Mouse (Mus musculus) limb, embryonic 14.5 days (tissue): ENCODE data around the gene Skap1. TPM values are rescaled to one million over a fixed set of nuclear protein-coding genes. Genes with fewer than 3 reads are reported as not detected.
A peak's percentile ranks its signal among the peaks of the same experiment; 100 is the strongest.

Experiments
- ATAC-seq: fragments of 200-750 bp; cut with Nextera tagmentation; 2 replicates; pipeline ENCODE4 v1.8.0; 2017; ENCODE audit warnings: low read depth, moderate number of reproducible peaks, moderate TSS enrichment; ENCODE audit not compliant: low FRiP score
- DNase-seq: peaks from one replicate; pipeline ENCODE4 v3.0.0-alpha.2; 2015; ENCODE audit warnings: low spot score
- H3K27ac ChIP-seq: fragments of 300-500 bp; sonication (generic); replicated peaks from 2 replicates; pipeline ENCODE4 v1.5.1; 2014; ENCODE audit warnings: low read depth, mild to moderate bottlenecking, low read length, moderate library complexity, mixed read lengths
- H3K27me3 ChIP-seq: fragments of 300-500 bp; sonication (generic); 2 replicates; pipeline ENCODE4 v1.6.1; 2014; ENCODE audit warnings: low read length, mixed read lengths; ENCODE audit not compliant: control insufficient read depth, insufficient read depth
- H3K36me3 ChIP-seq: fragments of 300-500 bp; sonication (generic); 2 replicates; pipeline ENCODE4 v1.6.1; 2014; ENCODE audit warnings: mild to moderate bottlenecking, low read length, moderate library complexity, mixed read lengths; ENCODE audit not compliant: control insufficient read depth, insufficient read depth
- H3K4me1 ChIP-seq: fragments of 300-500 bp; sonication (generic); 2 replicates; pipeline ENCODE4 v1.6.1; 2014; ENCODE audit warnings: antibody characterized with exemption, low read length, mixed read lengths; ENCODE audit not compliant: control insufficient read depth, insufficient read depth
- H3K4me2 ChIP-seq: fragments of 300-500 bp; sonication (generic); replicated peaks from 2 replicates; pipeline ENCODE4 v1.6.1; 2014; ENCODE audit warnings: low read depth, mild to moderate bottlenecking, low read length, moderate library complexity; ENCODE audit not compliant: severe bottlenecking
- H3K4me3 ChIP-seq: fragments of 300-500 bp; sonication (generic); replicated peaks from 2 replicates; pipeline ENCODE4 v1.5.1; 2014; ENCODE audit warnings: low read length
- H3K9ac ChIP-seq: fragments of 300-500 bp; sonication (generic); 2 replicates; pipeline ENCODE4 v1.6.1; 2014; ENCODE audit warnings: mild to moderate bottlenecking, low read depth, low read length, moderate library complexity; ENCODE audit not compliant: severe bottlenecking
- H3K9me3 ChIP-seq: fragments of 300-500 bp; sonication (generic); 2 replicates; pipeline ENCODE4 v1.6.1; 2016; ENCODE audit warnings: low read length; ENCODE audit not compliant: control insufficient read depth
- POLR2A ChIP-seq: fragments of 200-500 bp; IDR thresholded peaks from 2 replicates; pipeline ENCODE4 v1.8.0; 2012; ENCODE audit warnings: inconsistent platforms, mild to moderate bottlenecking, moderate library complexity, borderline replicate concordance; ENCODE audit not compliant: insufficient read depth, insufficient read length; ENCODE audit errors: extremely low read depth
- WGBS: fragments of 180-500 bp; shearing (Covaris S2); extraction: QIAGEN DNeasy Blood & Tissue Kit; methylation state at CpG from one replicate; pipeline ENCODE4 v1.1.7; 2014; 5-methylcytosine and 5-hydroxymethylcytosine counted together
- polyA plus RNA-seq, 2 experiments: library from polyadenylated mRNA; depleted of rRNA in 1 of 2; stranded (reverse) in 1 of 2; unstranded in 1 of 2; fragments of >200 nt; fragmentation: Nextera tagmentation in 1 of 2; extraction: Ambion mirVana in 1 of 2; gene quantifications; 2 replicates each; pipeline versions ENCODE4 v1.2.1 to v1.2.3; 2012 to 2014

Gene Skap1
- polyA plus RNA-seq, 2 experiments = 0.67 to 2.1 TPM

DNA sequence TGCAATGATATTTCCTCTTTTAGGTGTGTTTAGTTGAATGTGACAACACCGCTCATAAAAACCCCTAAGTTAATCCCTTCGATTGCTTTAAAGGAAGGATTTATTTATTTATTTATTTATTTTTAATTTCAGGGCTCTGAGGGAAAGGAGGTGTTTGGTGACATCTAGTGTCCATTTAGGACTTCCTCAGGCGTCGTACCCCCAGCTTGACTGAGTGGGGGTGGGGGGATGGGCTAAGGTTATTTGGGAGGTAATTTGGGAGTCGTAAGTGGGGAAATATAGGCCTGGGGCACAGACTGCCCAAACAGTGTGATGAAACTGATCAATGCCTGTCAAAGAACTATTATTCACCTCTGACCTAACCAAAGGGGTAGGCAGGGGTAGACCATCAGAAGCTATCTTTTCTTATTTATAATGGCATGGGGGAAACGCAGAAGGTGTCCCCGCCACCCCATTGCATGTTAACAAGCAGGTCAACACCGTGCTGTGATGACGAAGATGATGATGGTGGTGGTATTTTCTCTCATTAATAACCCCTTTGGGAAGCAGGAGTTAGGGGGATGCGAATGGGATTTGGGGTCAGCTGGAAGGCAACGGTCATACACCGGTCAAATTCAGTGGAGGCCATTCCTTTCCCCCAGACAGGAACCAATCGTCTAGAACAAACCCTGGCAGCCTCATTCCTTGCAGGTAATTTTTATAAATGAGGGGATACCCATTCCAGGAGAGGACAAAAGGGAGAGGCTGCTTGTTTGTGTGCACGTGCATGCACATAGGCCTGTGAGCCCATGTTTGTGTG, 273.5 kb downstream of the Skap1 start:
- peaks cover 53% of the 10 kb centered on the region for H3K27me3 ChIP-seq
- H3K9ac ChIP-seq = no peak overlapping the region
- H3K4me1 ChIP-seq = peaks cover 12% of the 10 kb centered on the region
- WGBS = 56% methylated on average over 14 of the region's 14 CpGs
- no peaks in the 10 kb centered on the region for H3K9me3 ChIP-seq
- H3K4me2 ChIP-seq = no peak overlapping the region
- DNase-seq (no peak), ATAC-seq (no peak)
- H3K4me3 ChIP-seq = no peak overlapping the region
- no peaks in the 10 kb centered on the region for H3K36me3 ChIP-seq
- no peak overlapping the region for H3K27ac ChIP-seq
- TF ChIP-seq POLR2A = no peak

DNA sequence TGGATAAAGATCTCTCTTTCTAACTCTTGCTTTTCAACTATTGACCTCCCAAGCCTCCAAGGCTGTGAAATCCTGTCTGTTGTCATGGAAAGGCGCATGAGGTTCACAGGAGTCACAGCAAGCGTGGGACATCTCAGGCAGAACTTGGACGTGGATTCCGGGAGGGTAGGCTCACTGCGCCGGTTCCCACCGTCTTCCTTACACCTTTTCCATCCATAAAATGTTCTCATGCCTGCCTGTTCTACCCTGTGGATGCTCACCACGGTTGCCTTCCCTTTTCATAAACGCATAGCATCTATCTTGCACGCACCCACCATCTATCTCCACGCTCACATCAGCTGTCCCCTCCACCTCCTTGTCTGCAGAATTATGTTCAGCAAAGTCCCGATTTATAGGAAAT, 276.4 kb downstream of the Skap1 start:
- Histone ChIP-seq H3K4me2 (no peak overlapping the region), H3K4me3 (no peak overlapping the region), H3K36me3 (no peaks in the 10 kb centered on the region), H3K27me3 (peaks cover 53% of the 10 kb centered on the region), H3K27ac (no peak overlapping the region), H3K4me1 (peaks cover 12% of the 10 kb centered on the region), H3K9ac (no peak overlapping the region), H3K9me3 (no peaks in the 10 kb centered on the region)
- WGBS = 71% methylated on average over 12 of the region's 12 CpGs
- no peak for DNase-seq
- no peak for ATAC-seq
- no peak for TF ChIP-seq POLR2A

DNA sequence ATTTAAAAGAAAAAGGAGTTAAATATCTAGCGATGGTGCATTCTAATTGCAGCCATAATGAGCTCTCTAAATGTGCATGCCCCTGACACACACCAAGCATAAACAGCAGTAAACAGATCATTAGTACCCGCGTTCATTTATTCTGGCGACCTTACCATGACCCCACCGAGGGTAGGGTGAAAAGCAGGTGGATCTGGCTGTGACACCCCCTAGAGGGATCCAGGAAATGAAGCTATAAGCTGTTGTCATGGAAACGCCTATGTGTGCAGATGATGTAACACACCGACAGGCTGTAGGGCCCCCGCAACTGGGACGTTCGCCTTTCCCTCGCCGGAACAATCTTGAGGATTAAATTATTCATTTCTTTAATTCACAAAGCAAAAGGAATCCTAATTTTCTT, 277.6 kb downstream of the Skap1 start:
- Histone ChIP-seq H3K9me3 (no peaks in the 10 kb centered on the region), H3K36me3 (no peaks in the 10 kb centered on the region), H3K4me1 (peaks cover 6% of the 10 kb centered on the region; the same call in 1 of the 2 replicates), H3K27me3 (peaks cover 45% of the 10 kb centered on the region), H3K4me3 (no peak overlapping the region), H3K4me2 (no peak overlapping the region), H3K27ac (no peak overlapping the region), H3K9ac (no peak overlapping the region)
- ATAC-seq = no peak
- 9% methylated on average over 12 of the region's 12 CpGs for WGBS
- peak; percentile 52 for DNase-seq
- no peak for TF ChIP-seq POLR2A

DNA sequence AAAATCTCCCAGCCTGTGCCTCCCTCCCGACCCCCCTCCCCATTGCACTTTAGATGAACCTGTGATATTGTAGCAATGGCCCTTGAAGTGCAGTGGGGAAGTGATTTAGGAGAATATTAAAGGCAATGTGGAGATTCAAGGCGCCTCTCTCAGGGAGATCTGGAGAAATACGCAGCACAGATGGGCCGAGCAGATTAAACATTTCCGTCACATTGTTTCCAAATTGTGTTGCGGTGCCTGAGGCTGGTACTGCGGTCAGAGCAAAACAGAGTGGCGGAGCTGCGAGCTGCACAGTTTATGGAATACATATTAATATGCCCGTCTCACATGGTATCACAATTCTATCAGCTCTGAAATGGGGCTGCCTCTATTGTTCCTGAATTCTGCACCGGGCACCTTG, 278.6 kb downstream of the Skap1 start:
- no peak overlapping the region for H3K4me2 ChIP-seq
- H3K27ac ChIP-seq = no peak overlapping the region
- H3K27me3 ChIP-seq = peaks cover 37% of the 10 kb centered on the region
- TF ChIP-seq POLR2A = no peak
- ATAC-seq (no peak; the same call in 1 of the 2 replicates), DNase-seq (peak; percentile 20)
- 42% methylated on average over 11 of the region's 11 CpGs for WGBS
- H3K4me3 ChIP-seq = no peak overlapping the region
- peaks cover 6% of the 10 kb centered on the region; the same call in 1 of the 2 replicates for H3K4me1 ChIP-seq
- no peaks in the 10 kb centered on the region for H3K9me3 ChIP-seq
- no peaks in the 10 kb centered on the region for H3K36me3 ChIP-seq
- no peak overlapping the region for H3K9ac ChIP-seq

DNA sequence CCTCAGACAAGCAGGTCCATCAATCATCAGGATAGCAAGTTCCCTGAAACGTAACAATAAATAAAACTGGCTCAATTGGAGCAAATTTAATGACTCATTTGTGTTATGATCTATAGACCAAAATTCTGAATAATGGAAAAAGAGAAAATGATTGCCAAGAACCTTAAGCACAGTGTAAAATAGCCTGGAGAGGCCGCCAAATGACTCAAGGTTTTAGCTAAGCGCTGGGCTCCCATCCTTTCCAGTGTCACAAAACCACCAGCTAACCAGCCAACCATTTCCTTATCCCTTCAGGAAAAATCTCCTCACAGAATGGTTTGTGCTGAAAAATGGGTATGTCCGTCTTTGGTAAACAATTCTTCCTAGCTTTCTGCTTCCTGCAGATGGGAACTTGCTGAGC, 279.5 kb downstream of the Skap1 start:
- Histone ChIP-seq H3K27me3 (peaks cover 32% of the 10 kb centered on the region), H3K9ac (no peak overlapping the region), H3K27ac (no peak overlapping the region), H3K9me3 (no peaks in the 10 kb centered on the region), H3K4me1 (peaks cover 6% of the 10 kb centered on the region; the same call in 1 of the 2 replicates), H3K36me3 (no peaks in the 10 kb centered on the region), H3K4me2 (no peak overlapping the region), H3K4me3 (no peak overlapping the region)
- 68% methylated on average over 4 of the region's 4 CpGs for WGBS
- TF ChIP-seq POLR2A = no peak
- no peak for DNase-seq
- no peak for ATAC-seq
